Mouse (Mus musculus) G1E (cell line): ENCODE measurements around the gene Cyp2u1. TPM values are rescaled to one million over a fixed set of nuclear protein-coding genes. Genes with fewer than 3 reads are reported as not detected.

Source experiments
- ATAC-seq: 2 replicates; pipeline ENCODE4 v1.8.0; 2016; ENCODE audit warnings: mild to moderate bottlenecking; ENCODE audit not compliant: insufficient number of reproducible peaks, poor library complexity, low FRiP score, severe bottlenecking; ENCODE audit errors: extremely low read depth
- DNase-seq: peaks from one replicate; pipeline ENCODE4 v3.0.0; 2012; ENCODE audit warnings: low spot score
- H3K27me3 ChIP-seq: 2 replicates; pipeline ENCODE4 v1.6.1; 2012; ENCODE audit warnings: mild to moderate bottlenecking, low read length, inconsistent platforms; ENCODE audit not compliant: insufficient read depth
- H3K36me3 ChIP-seq: replicated peaks from 2 replicates; pipeline ENCODE3; 2012; ENCODE audit warnings: mild to moderate bottlenecking, inconsistent platforms
- H3K4me1 ChIP-seq: 2 replicates; pipeline ENCODE4 v1.6.1; 2012; ENCODE audit warnings: low read depth, low read length, inconsistent platforms, mixed read lengths; ENCODE audit not compliant: insufficient read depth
- H3K4me3 ChIP-seq: 2 replicates; pipeline ENCODE4 v1.5.1; 2012; ENCODE audit warnings: low read depth, mild to moderate bottlenecking, inconsistent platforms, low read length, moderate library complexity, mixed read lengths
- H3K9me3 ChIP-seq: replicated peaks from 2 replicates; pipeline ENCODE4 v1.6.1; 2012; ENCODE audit warnings: inconsistent platforms
- CTCF ChIP-seq: IDR thresholded peaks from 2 replicates; pipeline ENCODE4 v1.5.1; 2012; ENCODE audit warnings: low read depth, low read length, inconsistent platforms, mixed read lengths
- GATA1 ChIP-seq: IDR thresholded peaks from 2 replicates; pipeline ENCODE4 v1.6.1; 2012; ENCODE audit warnings: borderline replicate concordance, low read length, inconsistent platforms, mixed read lengths
- GATA2 ChIP-seq: IDR thresholded peaks from 2 replicates; pipeline ENCODE4 v1.6.1; 2012; ENCODE audit warnings: low read depth, low read length, inconsistent platforms, borderline replicate concordance
- POLR2AphosphoS5 ChIP-seq: IDR thresholded peaks from 2 replicates; pipeline ENCODE4 v1.6.1; 2012; ENCODE audit warnings: low read depth, low read length, inconsistent platforms; ENCODE audit not compliant: insufficient replicate concordance
- TAL1 ChIP-seq: conservative IDR thresholded peaks from 2 replicates; pipeline ENCODE4 v1.6.1; 2012; ENCODE audit warnings: low read depth, low read length, inconsistent platforms, mixed read lengths
- polyA plus RNA-seq: library from polyadenylated mRNA; stranded (reverse); fragments of >175 nt; gene quantifications from 2 replicates; pipeline ENCODE4 v1.2.3, GENCODE M21; 2012
- total RNA-seq, 2 experiments: library from RNA; stranded (forward) in 1 of 2; stranded (reverse) in 1 of 2; fragments of 200-1000 nt in 1 of 2; fragments of >200 nt in 1 of 2; fragmentation: Nextera tagmentation in 1 of 2; gene quantifications; 2 replicates each; pipeline ENCODE4 v1.2.3; 2014 to 2017

The Cyp2u1 gene
- total RNA-seq (2014; fragmentation: Nextera tagmentation) (not detected in 2 replicates), total RNA-seq (2017) (0.05 TPM in 1 of 2 replicates, not detected in the other), polyA plus RNA-seq (not detected in 2 replicates)

GRCm38 (mm10) chr3:131302452-131303319, at the start of gene Cyp2u1:
Gene Cyp2u1 (minus strand): TSS chr3:131303227.
- Histone ChIP-seq H3K4me1 (no peaks in the 10 kb centered on the region), H3K36me3 (no peaks in the 10 kb centered on the region), H3K9me3 (peaks cover 24% of the 10 kb centered on the region), H3K27me3 (no peaks in the 10 kb centered on the region), H3K4me3 (peak within 1 kb of the TSS; percentile 17; the same call in 1 of the 2 replicates)
- TF ChIP-seq TAL1 (no peak), CTCF (no peak), POLR2AphosphoS5 (no peak), GATA1 (no peak), GATA2 (no peak)
- DNase-seq (no peak), ATAC-seq (no peak)

- TF ChIP-seq GATA1 (no peak), CTCF (no peak), GATA2 (no peak), POLR2AphosphoS5 (no peak), TAL1 (no peak)
- Histone ChIP-seq H3K9me3 (peaks cover 35% of the 10 kb centered on the region), H3K4me3 (no peak overlapping the region), H3K4me1 (no peaks in the 10 kb centered on the region), H3K36me3 (no peaks in the 10 kb centered on the region), H3K27me3 (no peaks in the 10 kb centered on the region)
- DNase-seq (no peak), ATAC-seq (no peak)
Measured at GRCm38 (mm10) chr3:131350539-131350938, 47.5 kb upstream of the Cyp2u1 start.

GRCm38 (mm10) chr3:131349013-131349412, 46.0 kb upstream of the Cyp2u1 start:
- no peak for TF ChIP-seq POLR2AphosphoS5
- no peak for TF ChIP-seq GATA1
- no peak for TF ChIP-seq CTCF
- no peak for TF ChIP-seq GATA2
- no peak for TF ChIP-seq TAL1
- no peak for DNase-seq
- no peak overlapping the region for H3K4me3 ChIP-seq
- no peaks in the 10 kb centered on the region for H3K27me3 ChIP-seq
- ATAC-seq = no peak
- H3K9me3 ChIP-seq = peaks cover 40% of the 10 kb centered on the region
- H3K4me1 ChIP-seq = no peaks in the 10 kb centered on the region
- no peaks in the 10 kb centered on the region for H3K36me3 ChIP-seq

- TF ChIP-seq CTCF (no peak), POLR2AphosphoS5 (no peak), GATA1 (no peak), GATA2 (no peak), TAL1 (no peak)
- Histone ChIP-seq H3K27me3 (no peaks in the 10 kb centered on the region), H3K4me1 (no peaks in the 10 kb centered on the region), H3K36me3 (no peaks in the 10 kb centered on the region), H3K9me3 (peaks cover 42% of the 10 kb centered on the region), H3K4me3 (no peak overlapping the region)
- ATAC-seq = no peak
- no peak for DNase-seq
Measured at GRCm38 (mm10) chr3:131348579-131348950, 45.5 kb upstream of the Cyp2u1 start.

GRCm38 (mm10) chr3:131347831-131348578, 45.0 kb upstream of the Cyp2u1 start:
- Histone ChIP-seq H3K27me3 (no peaks in the 10 kb centered on the region), H3K9me3 (peaks cover 39% of the 10 kb centered on the region), H3K36me3 (no peaks in the 10 kb centered on the region), H3K4me1 (no peaks in the 10 kb centered on the region), H3K4me3 (no peak overlapping the region)
- TF ChIP-seq GATA2 = no peak
- TF ChIP-seq GATA1 = no peak
- peak; percentile 40 for TF ChIP-seq CTCF
- no peak for TF ChIP-seq TAL1
- ATAC-seq (no peak), DNase-seq (no peak)

GRCm38 (mm10) chr3:131345903-131346302, 42.9 kb upstream of the Cyp2u1 start:
- Histone ChIP-seq H3K4me3 (no peak overlapping the region), H3K36me3 (no peaks in the 10 kb centered on the region), H3K27me3 (no peaks in the 10 kb centered on the region), H3K9me3 (peaks cover 41% of the 10 kb centered on the region), H3K4me1 (no peaks in the 10 kb centered on the region)
- ATAC-seq (no peak), DNase-seq (no peak)
- no peak for TF ChIP-seq GATA1
- TF ChIP-seq CTCF = no peak
- TF ChIP-seq GATA2 = no peak
- no peak for TF ChIP-seq TAL1
- no peak for TF ChIP-seq POLR2AphosphoS5
